Mouse (Mus musculus): ENCODE results near the gene Capn13. TPM values are rescaled to one million over a fixed set of nuclear protein-coding genes. Genes with fewer than 3 reads are reported as not detected.
"Not testable (repeated sequence)": the region's sequence is repeated elsewhere in the genome, so short reads cannot be mapped to it uniquely, and the experiment has no call there.

Gene Capn13
- total and polyA plus RNA-seq, 3 experiments = not detected

GRCm38 (mm10) chr17:73342673-73343072 is 58.0 kb downstream of the Capn13 start:
- no peak for DNase-seq

DNA sequence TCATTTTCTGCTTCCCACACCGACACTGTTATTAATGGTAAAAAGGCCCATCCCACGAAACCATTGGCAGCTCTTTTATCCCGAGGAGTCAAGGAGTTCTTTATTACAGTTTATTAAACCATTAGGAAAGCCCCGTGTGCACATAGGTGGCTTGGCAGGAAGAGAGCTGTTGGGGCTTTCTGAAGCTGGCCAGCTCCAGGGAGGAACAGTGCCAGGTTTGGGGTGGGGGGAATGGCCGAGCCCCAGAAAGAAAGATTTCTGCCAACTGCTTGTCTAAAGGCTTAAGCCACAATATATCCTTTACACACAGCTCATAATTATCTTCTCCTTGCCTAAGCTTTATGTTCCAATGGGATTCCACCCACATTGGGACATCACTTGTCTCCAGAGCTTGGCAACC is 71.6 kb downstream of the Capn13 start:
- DNase-seq = no peak

DNA sequence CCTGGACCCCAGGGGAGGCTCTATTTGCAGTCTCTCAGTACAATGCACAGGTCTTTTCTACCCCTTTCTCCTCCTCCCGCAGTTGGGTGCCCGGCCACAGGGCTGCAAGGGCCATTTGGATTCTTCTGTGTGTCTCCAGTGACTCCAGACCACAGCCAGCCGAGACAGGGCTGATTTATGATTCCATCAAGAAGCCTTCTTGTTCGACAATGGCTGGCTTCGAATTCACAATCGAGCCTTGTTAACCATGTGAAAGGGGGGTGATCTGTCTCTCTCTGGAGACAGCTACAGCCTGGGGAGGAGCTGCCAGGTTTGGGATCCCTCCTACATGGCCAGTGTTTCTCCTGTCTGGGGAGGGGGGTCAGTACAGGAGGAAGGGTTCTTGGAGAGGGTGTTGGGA is 75.4 kb downstream of the Capn13 start:
- DNase-seq = no peak

- DNase-seq = no peak
Measured at GRCm38 (mm10) chr17:73324732-73325131, 75.9 kb downstream of the Capn13 start.

GRCm38 (mm10) chr17:73323981-73324380 is 76.7 kb downstream of the Capn13 start:
- no peak for DNase-seq

DNA sequence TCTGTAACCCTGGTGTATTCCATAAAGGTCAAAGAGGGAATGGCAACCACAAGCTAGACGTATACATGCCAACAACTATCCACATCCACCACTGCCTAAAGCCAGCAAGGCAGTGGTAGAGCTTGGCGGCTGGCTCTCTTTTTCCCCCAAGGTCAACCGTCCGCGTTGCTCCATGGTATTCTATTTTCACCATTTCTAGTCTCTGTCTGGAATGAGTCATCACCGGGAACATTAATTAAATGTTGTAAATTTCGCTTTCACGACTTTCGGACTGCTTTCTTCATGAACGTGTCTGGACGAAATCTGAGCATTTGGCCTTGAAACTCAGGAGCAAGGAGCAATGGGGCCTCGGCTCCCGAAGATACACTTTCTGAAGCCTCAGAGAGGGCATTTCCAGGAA is 85.9 kb downstream of the Capn13 start:
- peak; percentile 68 for DNase-seq

- no peak for DNase-seq
Measured at GRCm38 (mm10) chr17:73311491-73311890, 89.2 kb downstream of the Capn13 start.

GRCm38 (mm10) chr17:73308691-73309090 is 92.0 kb downstream of the Capn13 start:
- no peak for DNase-seq

GRCm38 (mm10) chr17:73306626-73307025 is 94.0 kb downstream of the Capn13 start:
- DNase-seq = no peak

GRCm38 (mm10) chr17:73305622-73306021 is 95.0 kb downstream of the Capn13 start:
- DNase-seq = peak; percentile 17

DNA sequence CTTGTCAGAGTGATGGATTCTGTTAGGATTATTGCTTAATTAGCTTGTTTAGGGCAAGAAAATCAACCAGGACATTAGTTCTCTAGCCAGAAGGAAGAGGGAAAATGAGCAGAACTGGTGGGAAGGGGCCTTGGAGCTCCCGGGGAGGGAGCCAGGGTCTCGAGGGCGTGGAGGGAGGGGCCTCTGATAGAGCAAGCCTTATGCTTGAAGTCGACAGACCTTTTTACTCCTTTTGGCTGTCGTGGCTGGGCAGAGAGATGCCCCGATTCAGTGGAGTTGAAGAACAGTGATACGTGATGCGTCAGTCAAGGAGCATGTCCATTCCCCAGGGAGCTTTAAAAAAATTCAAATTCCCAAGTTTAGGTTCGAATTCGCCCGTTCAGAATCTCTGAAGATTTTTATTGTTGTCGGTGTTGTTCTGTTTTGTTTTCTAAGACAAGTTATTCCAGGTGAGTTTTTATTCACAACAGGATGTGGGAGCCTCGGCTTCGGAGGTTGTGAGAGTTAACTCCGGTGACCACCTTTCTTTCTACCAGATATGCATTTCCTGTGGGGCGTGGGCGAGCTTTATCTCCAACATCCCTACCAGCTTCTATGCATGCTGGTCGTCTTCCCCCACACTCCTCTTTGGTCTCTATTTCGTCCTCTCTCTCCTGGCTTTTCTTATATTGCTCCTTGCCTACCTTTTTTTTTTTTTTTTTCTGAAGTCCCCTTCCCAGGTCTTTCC is 96.4 kb downstream of the Capn13 start:
- no peak for DNase-seq

- DNase-seq = no peak
Measured at GRCm38 (mm10) chr17:73303676-73304075, 97.0 kb downstream of the Capn13 start.

- DNase-seq = peak; percentile 50
Measured at GRCm38 (mm10) chr17:73303217-73303616, 97.4 kb downstream of the Capn13 start.

- peak; percentile 78 for DNase-seq
Measured at GRCm38 (mm10) chr17:73302104-73302503, 98.6 kb downstream of the Capn13 start.

GRCm38 (mm10) chr17:73301258-73302050 is 99.2 kb downstream of the Capn13 start:
- DNase-seq = peak; percentile 56

DNA sequence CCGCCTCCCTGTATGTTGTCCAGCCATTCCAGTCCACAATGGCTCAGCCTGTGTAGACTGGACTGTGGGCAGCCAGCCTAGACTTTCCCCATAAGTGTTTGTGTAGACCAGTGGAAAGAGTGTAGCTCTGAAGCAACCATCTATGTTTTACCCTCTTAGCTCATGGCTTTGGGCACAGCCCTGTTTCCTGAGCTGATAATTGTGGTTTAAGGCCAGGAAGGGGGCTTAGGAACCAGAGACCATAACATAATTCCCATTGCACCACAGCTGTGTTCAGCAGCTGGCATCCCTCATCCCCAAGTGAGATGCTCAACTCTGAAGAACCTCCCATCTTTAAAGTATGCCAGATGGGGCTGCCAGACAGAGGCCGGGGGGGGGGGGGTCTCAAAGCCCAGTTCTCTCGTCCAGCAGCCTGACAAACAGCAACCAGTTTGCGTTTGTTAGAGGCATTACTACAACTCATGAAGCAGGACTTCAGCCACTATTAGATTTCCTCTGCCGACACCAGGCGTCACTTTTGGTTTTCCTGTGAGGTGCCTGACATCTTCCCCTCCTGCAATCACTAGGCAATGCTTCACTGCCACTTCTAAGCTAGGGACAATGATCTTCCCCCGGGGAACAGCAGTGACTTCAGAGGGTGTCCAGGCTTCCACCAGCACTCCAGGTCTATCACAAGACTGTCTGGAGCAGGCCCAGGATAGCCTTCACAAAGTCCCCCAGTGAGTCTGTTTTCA is 100.4 kb downstream of the Capn13 start:
- no peak for DNase-seq

GRCm38 (mm10) chr17:73298981-73299380 is 101.7 kb downstream of the Capn13 start:
- DNase-seq = no peak

GRCm38 (mm10) chr17:73296855-73297254 is 103.8 kb downstream of the Capn13 start:
- DNase-seq = peak; percentile 53

- no peak for DNase-seq
Measured at GRCm38 (mm10) chr17:73293237-73293636, 107.4 kb downstream of the Capn13 start.

- DNase-seq = no peak
Measured at GRCm38 (mm10) chr17:73284301-73284700, 116.4 kb downstream of the Capn13 start.

DNA sequence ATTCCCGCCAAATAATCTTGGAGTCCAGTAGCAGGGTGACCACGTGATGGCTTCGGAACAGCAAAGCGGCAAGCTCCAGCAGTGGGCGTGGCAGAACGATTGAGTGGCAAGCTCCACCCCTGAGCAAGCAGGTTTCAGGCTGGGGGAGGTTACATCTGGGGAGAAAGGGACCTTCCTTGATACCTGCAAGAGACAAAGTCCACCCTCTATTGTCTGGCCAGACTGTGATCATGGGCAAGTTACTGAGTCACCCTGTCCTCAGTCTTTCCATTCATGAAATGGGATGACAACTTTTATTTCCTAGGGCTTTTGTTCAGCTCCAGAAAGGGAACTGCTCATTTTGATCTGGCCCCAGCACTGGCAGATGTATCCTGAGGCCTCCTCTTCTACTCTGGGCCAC is 118.0 kb downstream of the Capn13 start:
- DNase-seq = not testable (repeated sequence)

DNA sequence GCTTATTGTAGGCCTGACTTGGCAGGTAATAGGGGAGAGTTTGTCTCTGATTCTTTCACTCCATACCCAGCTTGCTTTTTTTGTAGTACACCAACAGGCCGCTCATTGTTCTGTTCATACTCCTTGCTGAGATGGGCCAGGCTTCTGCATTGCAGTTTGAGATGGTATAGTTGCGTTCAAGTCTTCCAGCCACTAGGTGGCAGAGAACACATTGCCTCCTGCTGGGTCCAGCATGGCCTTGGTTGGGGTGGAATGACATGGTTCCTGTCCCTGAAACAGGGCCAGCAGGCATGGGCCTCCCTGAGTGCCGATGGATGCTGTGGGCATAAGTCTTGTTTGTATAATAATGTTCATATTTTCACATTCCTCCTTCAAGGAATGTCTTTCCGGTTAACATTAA is 122.9 kb downstream of the Capn13 start:
- no peak for DNase-seq

GRCm38 (mm10) chr17:73275066-73275465 is 125.6 kb downstream of the Capn13 start:
- no peak for DNase-seq

Data from adrenal gland, adult 2 months (tissue).